Mouse (Mus musculus): ENCODE measurements at regions not wholly inside any gene's neighbourhood (a gene's known extent, or its start where the extent isn't known, plus 50 kb on each side); places are given as distances from the start of the nearest gene placed in this dataset.

- H3K36me3 ChIP-seq: no peaks in the 10 kb centered on the region
- ATAC-seq (ENCODE audit: insufficient number of reproducible peaks, low FRiP score): no peak
- no peak overlapping the region for H3K4me3 ChIP-seq
- no peak overlapping the region for H3K4me2 ChIP-seq
- WGBS: 72% methylated on average over 3 of the region's 3 CpGs
- H3K9me3 ChIP-seq (replicated peaks): no peaks in the 10 kb centered on the region
- peaks cover 9% of the 10 kb centered on the region; the same call in 1 of the 2 replicates for H3K4me1 ChIP-seq (replicated peaks)
- H3K9ac ChIP-seq: no peak overlapping the region
- no peaks in the 10 kb centered on the region for H3K27me3 ChIP-seq (replicated peaks)
- no peak overlapping the region for H3K27ac ChIP-seq (ENCODE audit: poor library complexity, severe bottlenecking)
These were observed 187.3 kb downstream of the Usp46 start for GRCm38 (mm10) chr5:73880936-73881335.

- Histone ChIP-seq H3K27ac (ENCODE audit: poor library complexity, severe bottlenecking) (no peak overlapping the region), H3K27me3 (replicated peaks) (no peaks in the 10 kb centered on the region), H3K36me3 (no peaks in the 10 kb centered on the region), H3K9ac (no peak overlapping the region), H3K4me2 (no peak overlapping the region), H3K4me1 (replicated peaks) (peaks cover 9% of the 10 kb centered on the region; the same call in 1 of the 2 replicates), H3K4me3 (no peak overlapping the region), H3K9me3 (replicated peaks) (no peaks in the 10 kb centered on the region)
- WGBS: 39% methylated on average over 5 of the region's 5 CpGs
- no peak; the same call in 1 of the 2 replicates for ATAC-seq (ENCODE audit: insufficient number of reproducible peaks, low FRiP score)
These were observed 186.3 kb downstream of the Usp46 start for GRCm38 (mm10) chr5:73881941-73882340.

- Histone ChIP-seq H3K27me3 (replicated peaks) (no peaks in the 10 kb centered on the region), H3K36me3 (no peaks in the 10 kb centered on the region), H3K4me2 (no peak overlapping the region), H3K9me3 (replicated peaks) (no peaks in the 10 kb centered on the region), H3K4me1 (replicated peaks) (peaks cover 9% of the 10 kb centered on the region; the same call in 1 of the 2 replicates), H3K4me3 (no peak overlapping the region), H3K27ac (ENCODE audit: poor library complexity, severe bottlenecking) (no peak overlapping the region), H3K9ac (no peak overlapping the region)
- WGBS: 76% methylated on average over 12 of the region's 12 CpGs
- no peak for ATAC-seq (ENCODE audit: insufficient number of reproducible peaks, low FRiP score)
These were observed 183.2 kb downstream of the Usp46 start for GRCm38 (mm10) chr5:73884998-73885397.

- H3K4me3 ChIP-seq: no peak overlapping the region
- no peak overlapping the region for H3K9ac ChIP-seq
- no peaks in the 10 kb centered on the region for H3K9me3 ChIP-seq (replicated peaks)
- H3K36me3 ChIP-seq: no peaks in the 10 kb centered on the region
- H3K4me1 ChIP-seq (replicated peaks): peaks cover 9% of the 10 kb centered on the region; the same call in 1 of the 2 replicates
- WGBS: 73% methylated on average over 1 of the region's 1 CpGs
- no peak overlapping the region for H3K27ac ChIP-seq (ENCODE audit: poor library complexity, severe bottlenecking)
- no peaks in the 10 kb centered on the region for H3K27me3 ChIP-seq (replicated peaks)
- no peak overlapping the region for H3K4me2 ChIP-seq
- ATAC-seq (ENCODE audit: insufficient number of reproducible peaks, low FRiP score): no peak
These were observed 182.5 kb downstream of the Usp46 start for GRCm38 (mm10) chr5:73885691-73886090.

GRCm38 (mm10) chr5:73887306-73887958 is 180.8 kb downstream of the Usp46 start:
- no peaks in the 10 kb centered on the region for H3K27me3 ChIP-seq (replicated peaks)
- no peaks in the 10 kb centered on the region for H3K36me3 ChIP-seq
- no peak overlapping the region for H3K4me2 ChIP-seq
- H3K4me1 ChIP-seq (replicated peaks): no peaks in the 10 kb centered on the region
- 82% methylated on average over 8 of the region's 8 CpGs for WGBS
- no peak for ATAC-seq (ENCODE audit: insufficient number of reproducible peaks, low FRiP score)
- no peak overlapping the region for H3K4me3 ChIP-seq
- no peaks in the 10 kb centered on the region for H3K9me3 ChIP-seq (replicated peaks)
- H3K9ac ChIP-seq: no peak overlapping the region
- H3K27ac ChIP-seq (ENCODE audit: poor library complexity, severe bottlenecking): no peak overlapping the region

- H3K4me2 ChIP-seq: no peak overlapping the region
- 58% methylated on average over 2 of the region's 2 CpGs for WGBS
- no peaks in the 10 kb centered on the region for H3K4me1 ChIP-seq (replicated peaks)
- H3K9me3 ChIP-seq (replicated peaks): no peaks in the 10 kb centered on the region
- no peak overlapping the region for H3K9ac ChIP-seq
- ATAC-seq (ENCODE audit: insufficient number of reproducible peaks, low FRiP score): no peak
- H3K36me3 ChIP-seq: no peaks in the 10 kb centered on the region
- no peak overlapping the region for H3K27ac ChIP-seq (ENCODE audit: poor library complexity, severe bottlenecking)
- no peak overlapping the region for H3K4me3 ChIP-seq
- no peaks in the 10 kb centered on the region for H3K27me3 ChIP-seq (replicated peaks)
These were observed 179.8 kb downstream of the Usp46 start for GRCm38 (mm10) chr5:73888391-73888790.

- no peak overlapping the region for H3K4me2 ChIP-seq
- 71% methylated on average over 1 of the region's 1 CpGs for WGBS
- no peak for ATAC-seq (ENCODE audit: insufficient number of reproducible peaks, low FRiP score)
- H3K9ac ChIP-seq: no peak overlapping the region
- no peak overlapping the region for H3K27ac ChIP-seq (ENCODE audit: poor library complexity, severe bottlenecking)
- H3K27me3 ChIP-seq (replicated peaks): no peaks in the 10 kb centered on the region
- H3K4me3 ChIP-seq: no peak overlapping the region
- 0 out of 2 replicates have a peak, but pooled peaks cover 2% of the 10 kb centered on the region for H3K9me3 ChIP-seq (replicated peaks)
- H3K36me3 ChIP-seq: no peaks in the 10 kb centered on the region
- no peaks in the 10 kb centered on the region for H3K4me1 ChIP-seq (replicated peaks)
These were observed 178.9 kb downstream of the Usp46 start for GRCm38 (mm10) chr5:73889342-73889741.

- no peak overlapping the region for H3K4me3 ChIP-seq
- 0 out of 2 replicates have a peak, but pooled peaks cover 7% of the 10 kb centered on the region for H3K9me3 ChIP-seq (replicated peaks)
- no peak overlapping the region for H3K4me2 ChIP-seq
- H3K4me1 ChIP-seq (replicated peaks): no peaks in the 10 kb centered on the region
- no peaks in the 10 kb centered on the region for H3K27me3 ChIP-seq (replicated peaks)
- no peaks in the 10 kb centered on the region for H3K36me3 ChIP-seq
- no peak overlapping the region for H3K9ac ChIP-seq
- H3K27ac ChIP-seq (ENCODE audit: poor library complexity, severe bottlenecking): no peak overlapping the region
- 71% methylated on average over 4 of the region's 4 CpGs for WGBS
- ATAC-seq (ENCODE audit: insufficient number of reproducible peaks, low FRiP score): no peak
These were observed 177.3 kb downstream of the Usp46 start for GRCm38 (mm10) chr5:73890942-73891341.

- Histone ChIP-seq H3K4me2 (no peak overlapping the region), H3K36me3 (no peaks in the 10 kb centered on the region), H3K27me3 (replicated peaks) (no peaks in the 10 kb centered on the region), H3K9ac (no peak overlapping the region), H3K27ac (ENCODE audit: poor library complexity, severe bottlenecking) (no peak overlapping the region), H3K4me1 (replicated peaks) (no peaks in the 10 kb centered on the region), H3K9me3 (replicated peaks) (0 out of 2 replicates have a peak, but pooled peaks cover 7% of the 10 kb centered on the region), H3K4me3 (no peak overlapping the region)
- ATAC-seq (ENCODE audit: insufficient number of reproducible peaks, low FRiP score): no peak
- 76% methylated on average over 11 of the region's 11 CpGs for WGBS
These were observed 176.6 kb downstream of the Usp46 start for GRCm38 (mm10) chr5:73891606-73892005.

GRCm38 (mm10) chr5:73892440-73893225 is 175.6 kb downstream of the Usp46 start:
- ATAC-seq (ENCODE audit: insufficient number of reproducible peaks, low FRiP score): no peak
- Histone ChIP-seq H3K4me3 (no peak overlapping the region), H3K9me3 (replicated peaks) (0 out of 2 replicates have a peak, but pooled peaks cover 7% of the 10 kb centered on the region), H3K9ac (no peak overlapping the region), H3K4me1 (replicated peaks) (no peaks in the 10 kb centered on the region), H3K27ac (ENCODE audit: poor library complexity, severe bottlenecking) (no peak overlapping the region), H3K36me3 (no peaks in the 10 kb centered on the region), H3K27me3 (replicated peaks) (no peaks in the 10 kb centered on the region), H3K4me2 (no peak overlapping the region)
- 51% methylated on average over 4 of the region's 4 CpGs for WGBS

- Histone ChIP-seq H3K9me3 (replicated peaks) (0 out of 2 replicates have a peak, but pooled peaks cover 7% of the 10 kb centered on the region), H3K9ac (no peak overlapping the region), H3K4me1 (replicated peaks) (no peaks in the 10 kb centered on the region), H3K27me3 (replicated peaks) (no peaks in the 10 kb centered on the region), H3K4me2 (no peak overlapping the region), H3K36me3 (no peaks in the 10 kb centered on the region), H3K4me3 (no peak overlapping the region), H3K27ac (ENCODE audit: poor library complexity, severe bottlenecking) (no peak overlapping the region)
- WGBS: 73% methylated on average over 5 of the region's 5 CpGs
- no peak for ATAC-seq (ENCODE audit: insufficient number of reproducible peaks, low FRiP score)
These were observed 173.0 kb downstream of the Usp46 start for GRCm38 (mm10) chr5:73895186-73895585.

All from heart, embryonic 12.5 days (tissue).